Mouse (Mus musculus) mesoderm, embryonic 11.5 days (tissue): Measurements from ENCODE around the gene Art3.
A peak's percentile ranks its signal among the peaks of the same experiment; 100 is the strongest.

Experiments
- DNase-seq: peaks from one replicate; pipeline ENCODE4 v3.0.0-alpha.2; 2012; ENCODE audit warnings: low read depth, low spot score

Art3 gene

GRCm38 (mm10) chr5:92413982-92414375, 82.4 kb downstream of the Art3 start:
- DNase-seq, result no peak

- DNase-seq, result no peak
Measured at GRCm38 (mm10) chr5:92424126-92424525, 92.5 kb downstream of the Art3 start.

GRCm38 (mm10) chr5:92430723-92431122, 99.1 kb downstream of the Art3 start:
- no peak for DNase-seq

DNA sequence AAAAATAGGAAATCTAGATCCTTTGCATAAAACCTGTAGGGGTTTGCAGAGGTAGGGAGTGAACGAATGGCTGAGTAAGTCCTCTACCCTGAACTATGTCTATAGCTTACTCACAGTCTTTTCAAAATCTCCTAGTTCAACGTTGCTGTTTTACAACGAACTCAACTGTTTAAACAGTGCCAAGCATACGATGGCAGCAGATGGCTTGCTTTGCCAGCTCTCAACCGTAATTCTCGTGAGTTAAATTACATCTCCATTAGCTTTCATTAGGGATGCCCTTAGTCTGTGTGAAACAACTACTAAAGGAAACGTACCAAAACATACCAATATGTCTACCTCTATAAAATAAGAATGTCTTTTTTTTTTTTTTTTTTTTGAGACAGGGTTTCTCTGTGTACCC, 100.0 kb downstream of the Art3 start:
- no peak for DNase-seq

DNA sequence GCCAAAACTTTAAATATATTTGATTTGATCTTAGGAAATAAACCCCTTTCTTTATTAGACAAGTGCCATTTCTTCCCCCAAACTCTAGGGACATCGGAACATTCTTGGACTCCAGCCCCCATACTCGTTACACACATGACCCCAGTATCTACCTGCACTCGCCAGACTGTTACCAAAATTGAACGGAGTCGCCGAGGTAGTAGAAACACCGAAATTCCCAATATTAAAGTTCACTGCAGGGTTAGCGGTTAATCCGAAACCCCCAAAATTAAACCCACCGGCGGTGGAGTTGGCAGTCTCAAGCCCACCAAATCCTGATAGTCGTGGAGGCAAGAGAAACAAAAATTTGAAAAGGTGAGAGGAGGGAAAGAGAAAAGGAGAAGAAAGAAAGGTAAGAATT, 102.4 kb downstream of the Art3 start:
- DNase-seq, result no peak

GRCm38 (mm10) chr5:92434571-92434985, 103.0 kb downstream of the Art3 start:
- DNase-seq, result peak; percentile 43

GRCm38 (mm10) chr5:92435025-92435584, 103.5 kb downstream of the Art3 start, which contains the start of gene Nup54:
Nup54 (minus strand) TSS chr5:92435219.
- peak; percentile 95 for DNase-seq

GRCm38 (mm10) chr5:92438540-92438939, 106.9 kb downstream of the Art3 start:
- DNase-seq, result no peak

DNA sequence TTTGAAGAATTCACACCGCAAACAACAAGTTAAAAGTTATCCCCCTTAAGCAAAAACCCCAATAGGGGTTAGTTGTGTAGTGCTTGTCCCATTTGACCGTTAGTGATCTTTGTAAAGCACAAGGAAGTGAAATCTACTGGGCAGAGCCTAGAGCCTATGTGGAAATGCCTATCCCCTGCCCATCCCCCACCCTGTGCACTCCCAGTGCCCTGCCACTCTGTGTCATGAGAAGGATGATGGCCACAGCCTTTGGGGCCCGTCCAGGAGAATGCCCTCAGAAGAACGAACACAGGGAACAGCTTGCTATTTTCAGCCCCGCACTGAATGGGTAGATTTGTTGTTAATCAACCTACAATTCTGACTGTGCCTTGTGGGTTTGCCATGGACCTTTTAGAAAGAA, 109.9 kb downstream of the Art3 start:
- no peak for DNase-seq

GRCm38 (mm10) chr5:92442914-92443313, 111.3 kb downstream of the Art3 start:
- no peak for DNase-seq

- DNase-seq, result no peak
Measured at GRCm38 (mm10) chr5:92445016-92445415, 113.4 kb downstream of the Art3 start.

DNA sequence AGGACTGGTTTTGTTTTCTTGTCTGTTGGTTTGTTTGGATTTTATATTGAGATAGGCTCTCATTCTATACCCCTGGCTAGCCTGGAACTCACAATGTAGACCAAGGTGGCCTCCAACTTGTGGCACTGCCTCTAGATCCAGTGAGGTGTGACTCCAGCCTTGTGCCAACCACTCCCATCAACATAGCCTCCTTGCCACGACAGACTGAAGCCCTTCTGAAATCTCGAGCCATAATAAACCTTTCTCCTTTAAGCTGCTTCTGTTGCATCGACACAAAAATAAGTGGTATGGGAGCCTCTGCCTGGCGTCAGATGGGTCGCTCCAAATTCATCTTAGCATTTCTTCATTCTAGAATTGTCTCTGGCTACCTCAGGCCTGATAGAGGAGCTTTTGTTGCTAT, 115.1 kb downstream of the Art3 start:
- no peak for DNase-seq

DNA sequence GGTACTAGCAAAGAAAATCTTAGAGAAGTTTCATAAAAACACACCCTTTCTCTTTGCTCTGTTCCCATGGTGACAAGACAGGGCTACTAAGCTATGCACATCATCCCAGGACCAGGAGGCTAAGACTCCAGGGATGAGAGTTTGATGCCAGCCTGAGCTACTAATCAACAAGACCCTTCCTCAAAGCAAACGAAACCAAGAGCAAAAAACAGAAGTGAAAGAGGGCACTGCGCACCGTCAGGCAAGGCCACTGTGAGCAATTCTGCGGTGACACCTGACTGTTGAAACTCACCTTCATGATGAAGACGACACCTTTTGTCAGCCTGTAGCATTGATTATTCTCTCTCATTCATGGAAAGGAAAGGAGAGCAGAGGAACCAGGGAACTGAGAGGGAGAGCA, 121.2 kb downstream of the Art3 start:
- DNase-seq, result no peak

DNA sequence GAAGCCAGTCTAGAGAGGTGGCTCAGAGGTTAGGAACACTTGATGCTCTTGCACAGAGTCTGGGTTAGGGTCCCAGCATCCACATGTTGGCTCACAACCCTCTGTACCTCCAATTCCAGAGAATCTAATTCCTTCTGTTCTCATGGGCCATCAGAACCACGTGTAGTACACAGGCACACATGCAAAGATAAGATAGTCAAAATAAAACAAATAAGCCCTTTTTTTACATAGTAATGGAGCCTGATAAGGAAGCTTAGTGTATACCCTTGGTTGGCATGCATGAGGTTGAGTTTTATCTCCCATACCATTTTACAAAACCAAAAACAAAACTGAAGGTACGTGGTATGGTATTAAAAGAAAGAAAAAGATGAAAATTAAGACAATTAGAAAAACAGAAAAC, 125.8 kb downstream of the Art3 start:
- no peak for DNase-seq

DNA sequence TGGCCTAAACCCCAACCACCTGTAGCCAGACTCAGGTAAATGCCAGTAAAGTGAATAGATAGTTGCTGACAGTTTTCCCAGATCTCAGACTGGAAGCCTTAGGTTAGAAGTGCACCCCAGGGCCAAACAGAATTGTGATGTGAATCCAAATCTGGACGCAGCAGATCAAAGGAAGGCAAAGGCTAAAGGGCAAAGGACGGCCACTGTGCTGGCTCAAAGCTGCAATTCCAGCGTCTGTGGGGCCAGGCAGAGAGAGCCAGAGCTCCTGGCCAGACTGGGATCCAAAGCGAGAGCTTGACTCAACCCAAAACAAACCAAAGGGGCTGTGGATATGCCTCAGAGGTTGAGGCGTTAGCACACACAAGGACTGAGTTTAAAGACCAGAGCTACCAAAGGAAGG, 127.1 kb downstream of the Art3 start:
- no peak for DNase-seq

DNA sequence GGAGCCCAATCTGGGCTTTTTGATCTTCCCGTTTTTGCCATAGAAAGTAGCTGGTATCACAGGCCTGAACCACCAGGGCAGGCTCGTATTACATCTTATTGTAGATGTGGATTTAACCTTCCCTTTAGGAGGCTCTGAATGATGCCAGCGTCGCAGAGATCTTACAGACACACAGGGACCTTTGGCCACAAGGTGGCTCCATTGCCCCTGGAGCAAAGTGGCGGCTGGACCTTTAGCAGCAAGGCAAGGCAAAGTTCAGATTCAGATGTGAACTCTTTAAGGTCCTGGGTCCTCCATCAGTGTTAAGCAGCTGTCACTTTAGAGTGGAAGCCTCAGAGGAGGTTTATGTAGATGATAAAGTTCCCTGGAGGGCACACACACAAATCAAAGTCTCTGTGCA, 129.7 kb downstream of the Art3 start:
- DNase-seq, result peak; percentile 61
